Mouse (Mus musculus) forebrain, postnatal 0 days (tissue): ENCODE data around the gene Slc35e2. TPM values are rescaled to one million over a fixed set of nuclear protein-coding genes. Genes with fewer than 3 reads are reported as not detected.

Source experiments
- ATAC-seq: fragments of 200-750 bp; cut with Nextera tagmentation; 2 replicates; pipeline ENCODE4 v1.8.0; 2017; ENCODE audit warnings: mild to moderate bottlenecking, moderate library complexity
- DNase-seq: peaks from one replicate; pipeline ENCODE4 v3.0.0-alpha.2; 2015
- H3K27ac ChIP-seq: fragments of 300-500 bp; sonication (generic); 2 replicates; pipeline ENCODE4 v1.5.1; 2014; ENCODE audit warnings: low read depth, mild to moderate bottlenecking, antibody characterized with exemption, low read length, moderate library complexity, mixed read lengths
- H3K27me3 ChIP-seq: fragments of 300-500 bp; sonication (generic); 2 replicates; pipeline ENCODE4 v1.6.1; 2014; ENCODE audit warnings: mild to moderate bottlenecking, low read length, mixed read lengths; ENCODE audit not compliant: insufficient read depth
- H3K36me3 ChIP-seq: fragments of 300-500 bp; sonication (generic); 2 replicates; pipeline ENCODE4 v1.6.1; 2014; ENCODE audit warnings: mild to moderate bottlenecking, moderate library complexity; ENCODE audit not compliant: insufficient read depth
- H3K4me1 ChIP-seq: fragments of 300-500 bp; sonication (generic); 2 replicates; pipeline ENCODE4 v1.6.1; 2014; ENCODE audit warnings: antibody characterized with exemption; ENCODE audit not compliant: insufficient read depth
- H3K4me2 ChIP-seq: fragments of 300-500 bp; sonication (generic); 2 replicates; pipeline ENCODE4 v1.6.1; 2014; ENCODE audit warnings: low read depth, mild to moderate bottlenecking, moderate library complexity
- H3K4me3 ChIP-seq: fragments of 300-500 bp; sonication (generic); 2 replicates; pipeline ENCODE4 v1.5.1; 2014; ENCODE audit warnings: low read depth, low read length, mixed read lengths
- H3K9ac ChIP-seq: fragments of 300-500 bp; sonication (generic); 2 replicates; pipeline ENCODE4 v1.6.1; 2014; ENCODE audit warnings: mild to moderate bottlenecking
- H3K9me3 ChIP-seq: fragments of 300-500 bp; sonication (generic); 2 replicates; pipeline ENCODE4 v1.6.1; 2016; ENCODE audit warnings: low read length
- CTCF ChIP-seq: sonication (generic); IDR thresholded peaks from 2 replicates; pipeline ENCODE4 v1.5.1; 2016; ENCODE audit warnings: antibody characterized with exemption, control low read depth, low read depth
- WGBS: fragments of 180-500 bp; shearing (Covaris S2); extraction: QIAGEN DNeasy Blood & Tissue Kit; methylation state at CpG from one replicate; pipeline ENCODE4 v1.1.7; 2014; 5-methylcytosine and 5-hydroxymethylcytosine counted together
- polyA plus RNA-seq: library from polyadenylated mRNA; unstranded; fragments of >200 nt; fragmentation: Nextera tagmentation; extraction: Ambion mirVana; gene quantifications from 2 replicates; pipeline ENCODE4 v1.2.1, GENCODE M21; 2015
- total RNA-seq: library from RNA; depleted of rRNA; stranded (reverse); fragments of >200 nt; gene quantifications from 2 replicates; pipeline ENCODE4 v1.2.3, GENCODE M21; 2014; rRNA removed

Slc35e2 gene
- 39.9 and 49.2 TPM in 2 replicates for total RNA-seq
- 8.6 and 10.5 TPM in 2 replicates for polyA plus RNA-seq

GRCm38 (mm10) chr4:155601091-155601996, at the start of gene Slc35e2:
TSS of gene Slc35e2 (plus strand) at chr4:155601416.
- Histone ChIP-seq H3K27ac (peak within 1 kb of the TSS; percentile 100), H3K9me3 (no peaks in the 10 kb centered on the region), H3K4me2 (peak within 1 kb of the TSS; percentile 83), H3K9ac (peak within 1 kb of the TSS; percentile 98), H3K4me1 (peaks cover 13% of the 10 kb centered on the region; the same call in 1 of the 2 replicates), H3K4me3 (peak within 1 kb of the TSS; percentile 79), H3K27me3 (no peaks in the 10 kb centered on the region), H3K36me3 (no peaks in the 10 kb centered on the region)
- ATAC-seq (peak; percentile 97), DNase-seq (peak; percentile 97)
- peak; percentile 55 for TF ChIP-seq CTCF
- WGBS: under 1% methylated on average over 63 of the region's 65 CpGs

GRCm38 (mm10) chr4:155552917-155553532, 48.2 kb upstream of the Slc35e2 start:
- Histone ChIP-seq H3K4me3 (no peak overlapping the region), H3K4me1 (no peaks in the 10 kb centered on the region), H3K9me3 (no peaks in the 10 kb centered on the region), H3K9ac (no peak overlapping the region), H3K27me3 (no peaks in the 10 kb centered on the region), H3K4me2 (no peak overlapping the region), H3K36me3 (peaks cover 69% of the 10 kb centered on the region), H3K27ac (no peak overlapping the region)
- DNase-seq (no peak), ATAC-seq (no peak)
- TF ChIP-seq CTCF: no peak
- 89% methylated on average over 6 of the region's 6 CpGs for WGBS

DNA sequence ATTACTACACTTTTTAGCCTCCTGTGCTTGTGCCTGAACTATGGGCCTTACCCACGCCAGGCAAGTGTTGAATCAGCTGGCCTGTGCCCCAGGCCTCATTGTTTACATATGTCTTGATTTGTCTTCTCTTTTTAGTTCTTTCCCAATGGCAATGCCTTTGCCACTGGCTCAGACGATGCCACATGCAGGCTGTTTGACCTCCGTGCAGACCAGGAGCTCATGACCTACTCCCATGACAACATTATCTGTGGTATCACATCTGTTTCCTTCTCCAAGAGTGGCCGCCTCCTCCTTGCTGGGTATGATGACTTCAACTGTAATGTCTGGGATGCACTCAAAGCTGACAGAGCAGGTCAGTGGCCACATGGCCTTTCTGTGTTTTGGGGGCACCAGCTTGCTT, 46.3 kb upstream of the Slc35e2 start:
- ATAC-seq (no peak), DNase-seq (no peak)
- Histone ChIP-seq H3K4me3 (no peak overlapping the region), H3K4me1 (no peaks in the 10 kb centered on the region), H3K4me2 (no peak overlapping the region), H3K9ac (no peak overlapping the region), H3K27me3 (no peaks in the 10 kb centered on the region), H3K36me3 (peaks cover 82% of the 10 kb centered on the region), H3K9me3 (no peaks in the 10 kb centered on the region), H3K27ac (no peak overlapping the region)
- TF ChIP-seq CTCF: no peak
- 91% methylated on average over 4 of the region's 4 CpGs for WGBS

DNA sequence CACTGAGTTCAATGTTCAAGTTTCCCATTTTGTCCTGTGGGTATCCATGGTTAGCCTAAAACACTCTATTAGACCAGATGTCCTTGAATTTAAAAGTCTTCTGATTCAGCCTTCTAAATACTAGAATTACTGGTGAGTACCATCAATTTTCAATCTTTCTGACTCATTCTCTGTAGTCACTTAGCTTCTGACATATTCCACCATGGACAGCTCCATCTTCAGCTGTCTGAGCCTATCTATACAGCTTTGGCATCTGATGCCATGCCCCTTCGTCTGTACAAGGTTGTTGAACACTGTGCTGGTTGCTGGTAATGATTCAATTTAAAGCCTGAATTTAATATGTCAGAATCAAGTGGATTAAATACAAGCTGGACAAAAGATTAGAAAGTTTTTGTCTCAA, 45.8 kb upstream of the Slc35e2 start:
- Histone ChIP-seq H3K36me3 (peaks cover 88% of the 10 kb centered on the region), H3K4me2 (no peak overlapping the region), H3K4me1 (no peaks in the 10 kb centered on the region), H3K27me3 (no peaks in the 10 kb centered on the region), H3K4me3 (no peak overlapping the region), H3K9me3 (no peaks in the 10 kb centered on the region), H3K9ac (no peak overlapping the region), H3K27ac (no peak overlapping the region)
- ATAC-seq (no peak), DNase-seq (no peak)
- TF ChIP-seq CTCF: no peak
- WGBS: 62% methylated on average over 1 of the region's 1 CpGs

GRCm38 (mm10) chr4:155559454-155559853, 41.8 kb upstream of the Slc35e2 start:
- Histone ChIP-seq H3K9me3 (no peaks in the 10 kb centered on the region), H3K4me3 (no peak overlapping the region), H3K4me2 (no peak overlapping the region), H3K4me1 (no peaks in the 10 kb centered on the region), H3K9ac (no peak overlapping the region), H3K27ac (no peak overlapping the region), H3K36me3 (peaks cover 60% of the 10 kb centered on the region), H3K27me3 (no peaks in the 10 kb centered on the region)
- no peak for TF ChIP-seq CTCF
- WGBS: 86% methylated on average over 6 of the region's 6 CpGs
- DNase-seq (no peak), ATAC-seq (no peak)

- Histone ChIP-seq H3K4me1 (peaks cover 5% of the 10 kb centered on the region), H3K4me2 (no peak overlapping the region), H3K4me3 (no peak overlapping the region), H3K9ac (no peak overlapping the region), H3K36me3 (peaks cover 46% of the 10 kb centered on the region), H3K27ac (no peak overlapping the region), H3K27me3 (no peaks in the 10 kb centered on the region), H3K9me3 (no peaks in the 10 kb centered on the region)
- no peak for TF ChIP-seq CTCF
- DNase-seq: no peak
- no peak for ATAC-seq
- WGBS: 52% methylated on average over 2 of the region's 2 CpGs
Measured at GRCm38 (mm10) chr4:155560932-155561331, 40.3 kb upstream of the Slc35e2 start.
